Comparison of ENCODE assay signal across 25 mouse cellular contexts in the genomic region with DNA sequence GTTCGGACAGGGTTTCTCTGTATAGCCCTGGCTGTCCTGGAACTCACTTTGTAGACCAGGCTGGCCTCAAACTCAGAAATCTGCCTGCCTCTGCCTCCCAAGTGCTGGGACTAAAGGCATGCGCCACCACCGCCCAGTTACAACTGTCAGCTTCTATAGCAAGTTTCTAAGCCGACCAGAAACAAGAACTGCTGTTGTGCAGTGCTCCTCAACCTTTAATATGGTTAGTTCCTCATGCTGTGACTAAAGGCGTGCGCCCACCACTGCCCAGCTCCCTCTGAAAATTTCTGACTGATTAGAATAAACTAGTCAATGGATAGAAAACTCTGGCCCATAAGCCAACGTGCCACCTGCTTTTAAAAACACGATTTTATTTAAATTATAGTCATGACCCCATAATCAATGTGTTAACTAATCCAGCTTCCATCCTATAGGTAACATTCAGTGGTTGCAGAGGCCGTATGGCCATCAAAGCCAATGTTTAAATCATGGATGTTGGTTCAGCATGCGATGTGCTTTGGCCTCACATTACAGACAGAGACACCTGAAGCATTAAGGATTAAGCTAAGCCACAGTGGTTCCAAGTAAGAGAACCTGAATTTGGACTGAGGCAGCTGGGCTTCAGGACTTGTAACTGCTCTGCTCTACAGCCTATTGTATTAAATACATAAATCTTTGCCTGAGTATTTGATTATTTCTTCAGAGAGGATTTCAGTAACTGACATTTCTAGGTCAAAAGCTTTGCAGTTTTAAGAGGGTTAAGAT. TPM values are rescaled to one million over a fixed set of nuclear protein-coding genes. Genes with fewer than 3 reads are reported as not detected.
A peak's percentile ranks its signal among the peaks of the same experiment; 100 is the strongest.
DNase-seq lines count a peak whose midpoint lies in the region; ATAC-seq lines count a peak whose summit lies in the region.
"Had no signal": no experiment of that assay in that cellular context is flagged by ENCODE, and none has a peak within 500 bp of the region (broad histone marks: within the 10 kb centered on the region; RNA-seq: fewer than 3 reads in every experiment).

No protein-coding gene starts in this region.

- intact Hi-C loops in left cerebral cortex, postnatal 14 days (cut with DNase I), result no loop called here

- H3K9ac ChIP-seq in kidney, embryonic 16.5 days (replicated peaks; ENCODE audit: low read length), result no peak overlapping the region
- no peak overlapping the region for H3K9ac ChIP-seq in intestine, embryonic 15.5 days
- H3K9ac ChIP-seq: embryonic facial prominence, embryonic 12.5 days; forebrain, embryonic 13.5 days; forebrain, embryonic 15.5 days; forebrain, postnatal 0 days had no signal

- no peak overlapping the region for H3K4me3 ChIP-seq in kidney, embryonic 16.5 days (ENCODE audit: low read length)
- H3K4me3 ChIP-seq in intestine, embryonic 15.5 days (replicated peaks), result no peak overlapping the region
- H3K4me3 ChIP-seq: embryonic facial prominence, embryonic 10.5 days; embryonic facial prominence, embryonic 12.5 days; erythroblast, embryonic 14.5 days; forebrain, embryonic 13.5 days; forebrain, embryonic 15.5 days had no signal

- peak; percentile 1 for DNase-seq in kidney, adult 18-20 months
- DNase-seq in B cell, adult 2 months, result peak; percentile 36 to 42
- DNase-seq in fat pad, adult 2 months (ENCODE audit: extremely low read depth, low read depth, low spot score), result peak; percentile 92
- DNase-seq in left cerebral cortex, postnatal 14 days (ENCODE audit: low spot score in 2 of 2), result no peak
- DNase-seq in urinary bladder, postnatal 25 days (ENCODE audit: low spot score), result no peak
- DNase-seq: adrenal gland, adult 8-10 months; adrenal gland, postnatal 14 days; adrenal gland, postnatal 36 days; cerebellum, adult 11-12 months; cerebellum, postnatal 10 days; cerebellum, postnatal 25 days; forebrain, postnatal 0 days had no signal

- H3K36me3 ChIP-seq in kidney, embryonic 16.5 days (ENCODE audit: insufficient read depth, low read length), result no peaks in the 10 kb centered on the region
- H3K36me3 ChIP-seq in intestine, embryonic 15.5 days, result no peaks in the 10 kb centered on the region
- H3K36me3 ChIP-seq: embryonic facial prominence, embryonic 10.5 days; embryonic facial prominence, embryonic 12.5 days; forebrain, embryonic 15.5 days had no signal

- no peaks in the 10 kb centered on the region for H3K4me1 ChIP-seq in kidney, embryonic 16.5 days (ENCODE audit: insufficient read depth, low read length)
- H3K4me1 ChIP-seq in intestine, embryonic 15.5 days (replicated peaks), result no peaks in the 10 kb centered on the region
- H3K4me1 ChIP-seq: forebrain, embryonic 13.5 days; forebrain, embryonic 15.5 days had no signal

- H3K9me3 ChIP-seq in kidney, embryonic 16.5 days (ENCODE audit: low read length), result no peaks in the 10 kb centered on the region
- H3K9me3 ChIP-seq in intestine, embryonic 15.5 days, result no peaks in the 10 kb centered on the region
- H3K9me3 ChIP-seq: embryonic facial prominence, embryonic 10.5 days; embryonic facial prominence, embryonic 12.5 days; forebrain, embryonic 13.5 days; forebrain, embryonic 15.5 days; G1E had no signal

- no peak overlapping the region for H3K27ac ChIP-seq in kidney, embryonic 16.5 days (ENCODE audit: low read length)
- no peak overlapping the region for H3K27ac ChIP-seq in intestine, embryonic 15.5 days
- H3K27ac ChIP-seq: embryonic facial prominence, embryonic 10.5 days; embryonic facial prominence, embryonic 12.5 days; forebrain, embryonic 13.5 days; forebrain, embryonic 15.5 days had no signal

- no peaks in the 10 kb centered on the region for H3K27me3 ChIP-seq in kidney, embryonic 16.5 days (ENCODE audit: insufficient read depth, low read length)
- H3K27me3 ChIP-seq in intestine, embryonic 15.5 days (replicated peaks), result no peaks in the 10 kb centered on the region
- H3K27me3 ChIP-seq: CH12.LX; embryonic facial prominence, embryonic 12.5 days; forebrain, embryonic 13.5 days; forebrain, embryonic 15.5 days; Patski had no signal

- no peak for ATAC-seq in kidney, embryonic 16.5 days (ENCODE audit: low FRiP score, low TSS enrichment)
- peak; percentile 58 for ATAC-seq in megakaryocyte, adult 5-6 weeks (ENCODE audit: poor library complexity, severe bottlenecking)
- ATAC-seq in intestine, embryonic 15.5 days, result no peak
- ATAC-seq: activated CD4-positive, CD25-positive, alpha-beta regulatory T cell, adult 4 months; CD4-positive, CD25-positive, alpha-beta regulatory T cell, adult 4 months; forebrain, embryonic 13.5 days; forebrain, embryonic 15.5 days; forebrain, postnatal 0 days; Patski had no signal

- WGBS in kidney, embryonic 16.5 days, result 85% methylated on average over 10 of the region's 10 CpGs
- 86% methylated on average over 10 of the region's 10 CpGs for WGBS in intestine, embryonic 15.5 days

- no peak overlapping the region for H3K4me2 ChIP-seq in kidney, embryonic 16.5 days (replicated peaks; ENCODE audit: low read depth, low read length)
- no peak overlapping the region for H3K4me2 ChIP-seq in intestine, embryonic 15.5 days (replicated peaks)
- H3K4me2 ChIP-seq: embryonic facial prominence, embryonic 12.5 days; forebrain, embryonic 13.5 days; forebrain, embryonic 15.5 days had no signal

RNA-seq across cellular contexts. Expression of gene Rpl5, which starts 36.5 kb away (rescaled TPM):
- 81.1 and 82.6 TPM in 2 replicates for polyA plus RNA-seq in kidney, embryonic 16.5 days (2015; fragmentation: Nextera tagmentation; extraction: Ambion mirVana)
- 281 and 294 TPM in 2 replicates for total RNA-seq in megakaryocyte, adult 5-6 weeks (2015)
- 116 and 124 TPM in 2 replicates for total RNA-seq in megakaryocyte, adult 5-6 weeks (2017)
- total RNA-seq in left cerebral cortex, postnatal 14 days (2021), result 10 to 100 TPM; 82.2 to 89.6 TPM
- polyA plus RNA-seq in intestine, embryonic 15.5 days (2015; fragmentation: Nextera tagmentation; extraction: Ambion mirVana), result 75.2 and 78.0 TPM in 2 replicates

RNA-seq across cellular contexts. Expression of gene Fam69a, which starts 50.1 kb away (rescaled TPM):
- polyA plus RNA-seq in kidney, embryonic 16.5 days (2015; fragmentation: Nextera tagmentation; extraction: Ambion mirVana), result 19.6 and 20.8 TPM in 2 replicates
- 138 and 149 TPM in 2 replicates for total RNA-seq in megakaryocyte, adult 5-6 weeks (2015)
- total RNA-seq in megakaryocyte, adult 5-6 weeks (2017), result 55.5 and 60.0 TPM in 2 replicates
- total RNA-seq in left cerebral cortex, postnatal 14 days (2021), result 10 to 100 TPM; 42.3 to 47.3 TPM
- polyA plus RNA-seq in intestine, embryonic 15.5 days (2015; fragmentation: Nextera tagmentation; extraction: Ambion mirVana), result 18.4 and 20.9 TPM in 2 replicates

Comparison
In these comparisons a context has a peak if more than half of its experiments do, and no peak if none do; other contexts are left out.
1. DNase-seq: peak in kidney, adult 18-20 months (single experiment), B cell, adult 2 months (2 of 2) and fat pad, adult 2 months (single experiment); none in left cerebral cortex, postnatal 14 days (0 of 2) and urinary bladder, postnatal 25 days (single experiment).